Mouse (Mus musculus) midbrain, embryonic 15.5 days (tissue): ENCODE measurements around the gene Elavl1. TPM values are rescaled to one million over a fixed set of nuclear protein-coding genes. Genes with fewer than 3 reads are reported as not detected.

Experiments
- ATAC-seq: fragments of 200-750 bp; cut with Nextera tagmentation; replicated peaks from 2 replicates; pipeline ENCODE4 v1.8.0; 2017; ENCODE audit warnings: moderate TSS enrichment
- H3K27ac ChIP-seq: fragments of 300-500 bp; sonication (generic); 2 replicates; pipeline ENCODE4 v1.5.1; 2015; ENCODE audit warnings: mild to moderate bottlenecking, inconsistent platforms
- H3K27me3 ChIP-seq: fragments of 300-500 bp; sonication (generic); replicated peaks from 2 replicates; pipeline ENCODE4 v1.6.1; 2015; ENCODE audit warnings: inconsistent platforms
- H3K36me3 ChIP-seq: fragments of 300-500 bp; sonication (generic); replicated peaks from 2 replicates; pipeline ENCODE4 v1.6.1; 2015; ENCODE audit warnings: inconsistent platforms
- H3K4me1 ChIP-seq: fragments of 300-500 bp; sonication (generic); 2 replicates; pipeline ENCODE4 v1.6.1; 2015; ENCODE audit warnings: inconsistent platforms
- H3K4me2 ChIP-seq: fragments of 300-500 bp; sonication (generic); 2 replicates; pipeline ENCODE4 v1.6.1; 2015; ENCODE audit warnings: inconsistent platforms, mild to moderate bottlenecking, moderate library complexity
- H3K4me3 ChIP-seq: fragments of 300-500 bp; sonication (generic); 2 replicates; pipeline ENCODE4 v1.5.1; 2015; ENCODE audit warnings: mild to moderate bottlenecking, inconsistent platforms
- H3K9ac ChIP-seq: fragments of 300-500 bp; sonication (generic); 2 replicates; pipeline ENCODE4 v1.6.1; 2015; ENCODE audit warnings: mild to moderate bottlenecking, inconsistent platforms
- H3K9me3 ChIP-seq: fragments of 300-500 bp; sonication (generic); 2 replicates; pipeline ENCODE4 v1.6.1; 2016; ENCODE audit warnings: inconsistent platforms
- WGBS: fragments of 180-500 bp; shearing (Covaris S2); methylation state at CpG from one replicate; pipeline ENCODE4 v1.1.7; 2015; ENCODE audit warnings: mixed read lengths; 5-methylcytosine and 5-hydroxymethylcytosine counted together
- polyA plus RNA-seq: library from polyadenylated mRNA; unstranded; fragments of >200 nt; fragmentation: Nextera tagmentation; extraction: Ambion mirVana; gene quantifications from 2 replicates; pipeline ENCODE4 v1.2.1, GENCODE M21; 2015

Gene Elavl1
- polyA plus RNA-seq, 1 experiment from 2014 or later: 108 TPM

DNA sequence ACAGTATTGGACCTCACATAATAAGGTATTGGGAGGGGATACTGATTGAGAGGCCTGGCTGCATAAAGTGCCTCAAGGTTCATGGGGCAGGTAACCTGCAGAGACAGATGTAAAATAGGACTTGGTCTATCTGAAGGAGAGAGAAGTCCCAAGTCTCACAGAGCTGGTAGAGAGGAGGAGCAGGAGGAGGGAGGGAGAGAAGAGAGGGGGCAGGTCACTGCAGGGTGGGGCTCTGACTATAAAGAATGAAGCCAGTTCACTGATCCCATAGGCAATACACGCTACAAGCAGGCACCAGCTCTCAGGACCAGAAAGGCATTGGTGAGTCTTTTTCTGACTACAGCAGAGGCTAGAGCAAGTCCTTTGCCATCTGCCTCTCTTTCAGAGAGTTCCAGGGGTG, 24.1 kb upstream of the Elavl1 start:
- no peak overlapping the region for H3K4me2 ChIP-seq
- H3K4me1 ChIP-seq: no peaks in the 10 kb centered on the region
- H3K4me3 ChIP-seq: no peak overlapping the region
- ATAC-seq: no peak
- H3K27me3 ChIP-seq: no peaks in the 10 kb centered on the region
- WGBS: 65% methylated on average over 1 of the region's 1 CpGs
- no peaks in the 10 kb centered on the region for H3K9me3 ChIP-seq
- H3K36me3 ChIP-seq: no peaks in the 10 kb centered on the region
- H3K27ac ChIP-seq: no peak overlapping the region
- no peak overlapping the region for H3K9ac ChIP-seq

DNA sequence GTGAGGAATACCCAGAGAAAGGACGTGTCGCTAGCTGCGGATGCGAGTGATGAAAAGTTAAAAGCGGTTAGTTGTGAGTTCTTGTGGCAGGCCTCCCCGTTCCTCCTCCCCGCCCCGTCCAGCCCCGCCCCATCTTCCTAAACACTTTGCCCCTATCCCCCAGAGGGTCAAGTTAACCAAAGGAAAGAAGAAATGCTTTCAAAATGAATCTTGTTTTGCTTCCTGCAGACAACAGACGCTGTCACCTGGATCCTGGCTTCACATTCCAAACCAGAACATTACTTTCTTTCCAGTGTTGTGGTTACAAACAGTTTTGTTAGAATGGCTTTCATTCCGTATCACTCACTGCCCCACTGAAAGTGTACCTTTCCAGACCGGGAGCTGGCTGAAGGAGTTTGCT, 23.1 kb upstream of the Elavl1 start:
- Histone ChIP-seq H3K4me1 (no peaks in the 10 kb centered on the region), H3K9me3 (no peaks in the 10 kb centered on the region), H3K27ac (no peak overlapping the region), H3K36me3 (no peaks in the 10 kb centered on the region), H3K9ac (no peak overlapping the region), H3K27me3 (no peaks in the 10 kb centered on the region), H3K4me2 (no peak overlapping the region), H3K4me3 (no peak overlapping the region)
- WGBS: 34% methylated on average over 12 of the region's 12 CpGs
- no peak for ATAC-seq

GRCm38 (mm10) chr8:4347661-4348060, 22.4 kb upstream of the Elavl1 start:
- H3K4me1 ChIP-seq: no peaks in the 10 kb centered on the region
- WGBS: 64% methylated on average over 7 of the region's 7 CpGs
- H3K4me2 ChIP-seq: no peak overlapping the region
- H3K27me3 ChIP-seq: no peaks in the 10 kb centered on the region
- H3K9me3 ChIP-seq: no peaks in the 10 kb centered on the region
- H3K9ac ChIP-seq: no peak overlapping the region
- H3K4me3 ChIP-seq: no peak overlapping the region
- no peaks in the 10 kb centered on the region for H3K36me3 ChIP-seq
- ATAC-seq: no peak
- no peak overlapping the region for H3K27ac ChIP-seq

GRCm38 (mm10) chr8:4340207-4340606, 15.0 kb upstream of the Elavl1 start:
- H3K9ac ChIP-seq: no peak overlapping the region
- H3K4me2 ChIP-seq: no peak overlapping the region
- H3K4me1 ChIP-seq: no peaks in the 10 kb centered on the region
- no peak for ATAC-seq
- WGBS: 85% methylated on average over 3 of the region's 3 CpGs
- H3K9me3 ChIP-seq: no peaks in the 10 kb centered on the region
- H3K36me3 ChIP-seq: peaks cover 6% of the 10 kb centered on the region
- H3K27ac ChIP-seq: no peak overlapping the region
- H3K4me3 ChIP-seq: no peak overlapping the region
- no peaks in the 10 kb centered on the region for H3K27me3 ChIP-seq

DNA sequence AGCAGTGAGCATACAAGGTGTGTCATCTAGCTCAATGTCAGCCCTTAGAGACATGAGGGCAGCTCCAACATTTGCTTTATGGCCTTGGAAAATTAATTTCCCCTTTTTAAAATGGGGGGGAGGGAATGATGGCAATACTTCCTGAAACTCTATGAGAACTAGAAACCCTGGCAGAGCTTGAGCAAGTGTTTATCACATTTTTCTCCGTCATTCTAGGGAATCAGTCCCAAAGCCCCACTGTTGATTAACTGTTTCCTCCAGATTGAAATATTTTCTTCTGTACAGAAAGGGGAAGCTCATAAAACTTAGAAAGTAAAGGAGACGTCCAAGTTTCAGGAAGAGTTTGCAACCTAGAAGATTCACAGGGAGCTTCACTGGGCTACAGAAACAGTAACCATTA, 10.5 kb upstream of the Elavl1 start:
- H3K27ac ChIP-seq: no peak overlapping the region
- H3K4me3 ChIP-seq: no peak overlapping the region
- H3K9me3 ChIP-seq: no peaks in the 10 kb centered on the region
- no peak overlapping the region for H3K9ac ChIP-seq
- no peak for ATAC-seq
- H3K4me2 ChIP-seq: no peak overlapping the region
- H3K36me3 ChIP-seq: peaks cover 28% of the 10 kb centered on the region
- WGBS: 94% methylated on average over 2 of the region's 2 CpGs
- no peaks in the 10 kb centered on the region for H3K27me3 ChIP-seq
- no peaks in the 10 kb centered on the region for H3K4me1 ChIP-seq

- H3K36me3 ChIP-seq: peaks cover 39% of the 10 kb centered on the region
Observed at GRCm38 (mm10) chr8:4333966-4334365, 8.8 kb upstream of the Elavl1 start.

GRCm38 (mm10) chr8:4329000-4329399, 3.8 kb upstream of the Elavl1 start:
- H3K36me3 ChIP-seq: peaks cover 36% of the 10 kb centered on the region

More at GRCm38 (mm10) chr8:4333966-4334365, 8.8 kb upstream of the Elavl1 start:
- H3K4me3 ChIP-seq: no peak overlapping the region
- H3K4me1 ChIP-seq: no peaks in the 10 kb centered on the region
- 100% methylated on average over 1 of the region's 1 CpGs for WGBS
- no peak overlapping the region for H3K27ac ChIP-seq
- ATAC-seq: no peak
- H3K9ac ChIP-seq: no peak overlapping the region
- no peaks in the 10 kb centered on the region for H3K9me3 ChIP-seq
- H3K27me3 ChIP-seq: no peaks in the 10 kb centered on the region
- no peak overlapping the region for H3K4me2 ChIP-seq

DNA sequence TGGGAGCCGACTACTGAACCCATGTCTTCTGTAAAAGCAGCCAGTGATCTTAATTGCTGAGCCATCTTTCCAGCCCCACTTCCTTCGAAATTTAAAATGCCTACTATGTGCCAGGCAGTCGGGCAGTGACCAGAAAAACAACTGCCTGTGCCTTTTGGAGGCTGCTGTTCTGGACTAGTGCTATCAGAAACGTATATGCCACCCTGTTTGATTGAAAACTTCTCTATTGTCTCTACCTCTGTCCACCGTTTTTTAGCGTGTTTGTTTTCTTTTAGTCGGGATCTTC, 481 bp upstream of the Elavl1 start:
- no peaks in the 10 kb centered on the region for H3K27me3 ChIP-seq
- 49% methylated on average over 7 of the region's 7 CpGs for WGBS
- H3K36me3 ChIP-seq: peaks cover 19% of the 10 kb centered on the region
- H3K4me1 ChIP-seq: peaks cover 39% of the 10 kb centered on the region
- no peak for ATAC-seq
- peak overlapping the region; percentile 92 for H3K4me3 ChIP-seq
- H3K27ac ChIP-seq: peak overlapping the region; percentile 91
- peak overlapping the region; percentile 69 for H3K9ac ChIP-seq
- H3K9me3 ChIP-seq: no peaks in the 10 kb centered on the region
- H3K4me2 ChIP-seq: peak overlapping the region; percentile 64

More at GRCm38 (mm10) chr8:4329000-4329399, 3.8 kb upstream of the Elavl1 start:
- Histone ChIP-seq H3K9ac (no peak overlapping the region), H3K27me3 (no peaks in the 10 kb centered on the region), H3K27ac (no peak overlapping the region), H3K4me1 (peaks cover 12% of the 10 kb centered on the region), H3K9me3 (no peaks in the 10 kb centered on the region), H3K4me3 (no peak overlapping the region), H3K4me2 (no peak overlapping the region)
- 96% methylated on average over 5 of the region's 5 CpGs for WGBS
- ATAC-seq: no peak

DNA sequence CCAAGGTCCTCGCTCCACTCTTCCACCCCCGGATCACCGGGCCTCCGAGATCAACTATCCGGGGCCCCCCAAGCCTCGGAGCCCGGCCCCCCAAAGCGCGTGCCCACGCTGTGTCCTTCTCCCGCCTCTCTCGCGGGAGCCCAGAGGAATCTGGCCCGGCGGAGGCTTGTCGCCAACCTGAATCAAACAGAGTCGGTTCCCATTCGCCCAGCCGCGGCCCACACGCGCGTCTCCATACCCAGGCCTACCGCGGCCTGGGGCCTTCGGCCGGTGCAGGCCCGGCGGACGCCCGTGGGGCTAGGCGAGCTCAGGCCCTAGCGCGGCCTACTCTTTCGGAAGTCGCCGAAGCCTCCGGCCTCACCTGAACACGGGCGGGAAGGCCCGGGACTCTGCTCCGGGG, 688 bp downstream of the Elavl1 start:
- peak overlapping the region; percentile 82 for H3K4me2 ChIP-seq
- no peaks in the 10 kb centered on the region for H3K27me3 ChIP-seq
- peak overlapping the region; percentile 84 for H3K27ac ChIP-seq
- peaks cover 14% of the 10 kb centered on the region; the same call in 1 of the 2 replicates for H3K36me3 ChIP-seq
- ATAC-seq: peak; percentile 81
- peaks cover 43% of the 10 kb centered on the region for H3K4me1 ChIP-seq
- under 1% methylated on average over 42 of the region's 42 CpGs for WGBS
- peak overlapping the region; percentile 97 for H3K9ac ChIP-seq
- H3K9me3 ChIP-seq: no peaks in the 10 kb centered on the region
- H3K4me3 ChIP-seq: peak overlapping the region; percentile 92

- 3% methylated on average over 6 of the region's 6 CpGs for WGBS
- no peaks in the 10 kb centered on the region for H3K27me3 ChIP-seq
- ATAC-seq: no peak
- peak overlapping the region; percentile 82 for H3K4me2 ChIP-seq
- H3K9ac ChIP-seq: peak overlapping the region; percentile 97
- H3K4me1 ChIP-seq: peaks cover 43% of the 10 kb centered on the region
- peak overlapping the region; percentile 92 for H3K4me3 ChIP-seq
- peaks cover 8% of the 10 kb centered on the region; the same call in 1 of the 2 replicates for H3K36me3 ChIP-seq
- H3K9me3 ChIP-seq: no peaks in the 10 kb centered on the region
- H3K27ac ChIP-seq: no peak overlapping the region; the same call in 1 of the 2 replicates
Observed at GRCm38 (mm10) chr8:4323917-4324316, 1.3 kb downstream of the Elavl1 start.

- 33% methylated on average over 2 of the region's 2 CpGs for WGBS
- Histone ChIP-seq H3K9ac (no peak overlapping the region), H3K4me2 (no peak overlapping the region), H3K27ac (no peak overlapping the region), H3K4me3 (no peak overlapping the region), H3K36me3 (no peaks in the 10 kb centered on the region; the same call in 1 of the 2 replicates), H3K4me1 (peaks cover 43% of the 10 kb centered on the region), H3K27me3 (no peaks in the 10 kb centered on the region), H3K9me3 (no peaks in the 10 kb centered on the region)
- no peak for ATAC-seq
Observed at GRCm38 (mm10) chr8:4322470-4322869, 2.7 kb downstream of the Elavl1 start.

GRCm38 (mm10) chr8:4321031-4321430, 4.2 kb downstream of the Elavl1 start:
- Histone ChIP-seq H3K4me3 (no peak overlapping the region), H3K27me3 (no peaks in the 10 kb centered on the region), H3K9ac (no peak overlapping the region), H3K4me2 (no peak overlapping the region), H3K4me1 (peaks cover 37% of the 10 kb centered on the region), H3K27ac (no peak overlapping the region), H3K36me3 (no peaks in the 10 kb centered on the region; the same call in 1 of the 2 replicates), H3K9me3 (no peaks in the 10 kb centered on the region)
- no peak for ATAC-seq
- 85% methylated on average over 2 of the region's 2 CpGs for WGBS

DNA sequence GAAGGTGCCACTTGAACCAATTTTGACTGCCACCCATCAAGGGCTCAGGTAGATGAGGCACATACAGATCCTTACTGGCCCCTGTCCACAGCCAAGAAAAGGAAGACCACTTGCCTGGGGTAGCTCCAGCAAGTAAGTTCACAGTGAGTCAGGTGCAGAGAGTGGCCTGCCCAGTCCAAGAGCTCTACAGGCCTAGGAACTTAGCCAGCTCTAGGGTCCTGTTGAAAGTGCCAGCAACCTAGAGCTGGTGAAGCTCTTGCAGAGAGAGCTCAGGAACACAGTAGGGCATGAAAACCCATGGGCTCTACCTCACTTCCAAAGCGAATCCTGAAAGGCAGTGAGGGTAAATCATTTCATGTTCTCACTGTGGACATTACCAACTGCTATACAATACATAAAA, 4.8 kb downstream of the Elavl1 start:
- no peak overlapping the region for H3K4me3 ChIP-seq
- H3K36me3 ChIP-seq: no peaks in the 10 kb centered on the region; the same call in 1 of the 2 replicates
- no peaks in the 10 kb centered on the region for H3K9me3 ChIP-seq
- H3K4me2 ChIP-seq: no peak overlapping the region
- no peak overlapping the region for H3K27ac ChIP-seq
- H3K4me1 ChIP-seq: peaks cover 32% of the 10 kb centered on the region
- no peak overlapping the region for H3K9ac ChIP-seq
- no peaks in the 10 kb centered on the region for H3K27me3 ChIP-seq
- no peak for ATAC-seq
- WGBS: 100% methylated on average over 1 of the region's 1 CpGs

DNA sequence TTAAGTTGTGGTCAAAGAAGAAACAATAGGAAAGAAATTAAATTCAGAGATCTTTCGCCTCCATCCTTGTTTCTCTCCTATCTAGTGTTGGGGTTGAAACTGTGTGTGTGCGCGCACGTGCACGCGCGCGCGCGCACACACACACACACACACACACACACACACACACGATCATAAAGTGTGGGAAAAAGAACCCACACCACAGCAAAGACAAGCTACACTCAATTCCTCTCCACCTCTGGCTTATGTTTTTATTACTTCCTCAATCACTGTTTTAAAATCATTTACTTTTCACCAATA, 5.7 kb downstream of the Elavl1 start:
- no peak for ATAC-seq
- no peak overlapping the region for H3K4me3 ChIP-seq
- WGBS: 97% methylated on average over 11 of the region's 11 CpGs
- peaks cover 32% of the 10 kb centered on the region for H3K4me1 ChIP-seq
- H3K36me3 ChIP-seq: no peaks in the 10 kb centered on the region; the same call in 1 of the 2 replicates
- H3K9me3 ChIP-seq: no peaks in the 10 kb centered on the region
- no peak overlapping the region for H3K27ac ChIP-seq
- H3K9ac ChIP-seq: no peak overlapping the region
- H3K4me2 ChIP-seq: no peak overlapping the region
- H3K27me3 ChIP-seq: no peaks in the 10 kb centered on the region
